Mouse (Mus musculus): ENCODE data around the gene Gpr162. TPM values are rescaled to one million over a fixed set of nuclear protein-coding genes. Genes with fewer than 3 reads are reported as not detected.
"Not testable (repeated sequence)": the region's sequence is repeated elsewhere in the genome, so short reads cannot be mapped to it uniquely, and the experiment has no call there.

Gene Gpr162
- polyA plus RNA-seq, 1 experiment from 2014 or later = 0.06 TPM

DNA sequence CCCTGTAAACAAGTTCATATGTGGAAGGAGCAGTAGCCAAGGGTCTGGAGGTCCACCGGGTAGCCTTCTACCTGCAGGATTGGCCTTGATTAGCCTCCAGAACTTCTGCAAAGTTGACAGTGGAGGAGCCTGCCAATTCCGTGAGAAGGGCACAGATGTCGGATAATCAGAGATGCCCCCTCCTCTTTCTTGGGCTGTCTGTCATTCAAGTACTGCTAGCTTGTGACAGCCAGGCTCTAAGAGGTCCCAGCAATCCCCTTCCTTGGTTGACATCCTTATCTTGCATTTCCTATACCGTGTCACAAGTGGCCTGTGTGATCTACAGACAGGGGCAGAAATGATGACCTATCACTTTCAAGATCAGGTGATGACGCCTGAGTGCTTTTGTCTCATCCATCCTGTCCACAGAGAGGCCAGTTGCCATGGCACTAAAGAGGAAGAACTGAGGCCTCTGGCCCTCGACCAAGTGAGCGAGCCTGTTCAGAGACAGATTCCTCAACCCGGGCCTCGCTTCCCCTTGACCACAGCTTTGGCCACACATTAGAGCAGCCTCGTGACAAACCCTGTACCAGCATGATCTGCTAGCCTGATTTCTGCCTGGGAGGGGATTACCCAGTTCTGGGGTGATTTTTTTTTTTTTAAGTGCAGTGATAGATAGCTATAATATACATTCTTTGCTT is 37.2 kb upstream of the Gpr162 start:
- no peak for ATAC-seq (ENCODE audit: insufficient read depth)
- no peaks in the 10 kb centered on the region; the same call in 1 of the 2 replicates for H3K27me3 ChIP-seq

DNA sequence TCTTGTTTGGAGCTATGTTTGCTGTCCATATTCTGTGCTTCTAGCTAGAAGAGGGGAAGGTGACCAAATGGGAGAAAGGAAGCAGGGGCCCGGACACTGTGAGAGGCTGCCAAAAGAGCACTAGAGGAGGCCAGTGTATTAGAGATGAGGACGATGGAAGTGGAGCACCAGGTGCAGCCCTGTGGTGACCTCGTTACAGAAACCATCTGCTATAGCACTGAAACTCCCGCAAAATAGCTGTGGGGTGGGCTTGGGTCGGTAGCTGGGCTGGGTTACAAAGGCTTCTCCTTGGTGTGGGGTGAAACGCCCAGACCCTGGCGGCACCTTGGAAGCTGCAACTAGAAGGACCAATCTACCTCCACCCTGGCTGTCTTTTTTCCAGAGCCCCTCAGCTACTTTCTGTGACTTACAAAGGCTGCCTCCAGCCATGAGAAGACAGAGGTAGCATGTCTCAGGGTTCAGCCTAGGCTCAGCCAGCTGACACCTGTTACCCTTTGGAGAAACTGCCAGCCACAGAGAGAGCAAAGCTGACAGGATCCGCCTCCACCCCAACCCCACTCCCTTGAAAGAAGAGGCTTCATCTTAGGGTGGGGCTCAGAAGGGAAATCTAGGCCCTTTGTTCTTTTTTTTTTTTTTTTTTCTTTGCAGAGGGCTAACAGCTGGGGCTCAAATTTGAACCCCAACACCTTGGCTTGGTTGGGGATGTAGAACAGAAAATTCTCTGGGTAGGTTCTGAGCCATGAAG is 36.4 kb upstream of the Gpr162 start:
- WGBS (ENCODE audit: insufficient replicate concordance) = 61% methylated on average over 8 of the region's 8 CpGs

More for the DNA sequence above, 37.2 kb upstream of the Gpr162 start:
- no peak overlapping the region for H3K4me2 ChIP-seq
- H3K9ac ChIP-seq = no peak overlapping the region
- H3K9me3 ChIP-seq (replicated peaks) = no peaks in the 10 kb centered on the region
- H3K4me3 ChIP-seq (replicated peaks) = no peak overlapping the region
- WGBS (ENCODE audit: insufficient replicate concordance) = 23% methylated on average over 10 of the region's 10 CpGs
- H3K4me1 ChIP-seq (replicated peaks) = peaks cover 12% of the 10 kb centered on the region
- no peak overlapping the region for H3K27ac ChIP-seq (replicated peaks)
- no peaks in the 10 kb centered on the region for H3K36me3 ChIP-seq (replicated peaks)

DNA sequence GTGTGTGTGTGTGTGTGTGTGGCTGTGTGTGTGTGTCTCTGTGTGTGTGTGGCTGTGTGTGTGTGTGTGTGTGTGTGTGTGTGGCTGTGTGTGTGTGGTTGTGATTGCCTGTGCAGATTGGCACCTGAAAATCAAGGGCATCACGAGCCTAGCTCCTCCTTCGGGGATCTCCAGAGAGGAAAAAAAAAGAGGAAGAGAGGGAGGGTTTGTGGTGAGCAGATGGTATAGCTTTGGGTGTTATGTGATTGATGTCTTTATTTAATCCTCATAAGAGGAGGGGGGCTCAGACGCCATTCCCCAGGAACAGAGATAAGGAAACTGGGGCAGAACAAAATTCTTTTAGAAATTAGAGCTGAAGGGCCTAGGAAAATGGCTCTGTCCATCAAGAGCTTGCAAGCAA is 34.6 kb upstream of the Gpr162 start:
- H3K4me1 ChIP-seq (replicated peaks) = no peaks in the 10 kb centered on the region
- no peaks in the 10 kb centered on the region for H3K36me3 ChIP-seq (replicated peaks)
- no peak overlapping the region for H3K27ac ChIP-seq (replicated peaks)
- 8% methylated on average over 3 of the region's 3 CpGs for WGBS (ENCODE audit: insufficient replicate concordance)
- H3K9me3 ChIP-seq (replicated peaks) = no peaks in the 10 kb centered on the region
- H3K4me2 ChIP-seq = no peak overlapping the region
- H3K4me3 ChIP-seq (replicated peaks) = no peak overlapping the region
- no peak overlapping the region for H3K9ac ChIP-seq
- no peak for ATAC-seq (ENCODE audit: insufficient read depth)
- no peaks in the 10 kb centered on the region; the same call in 1 of the 2 replicates for H3K27me3 ChIP-seq

More for the DNA sequence above, 36.4 kb upstream of the Gpr162 start:
- Histone ChIP-seq H3K27me3 (no peaks in the 10 kb centered on the region; the same call in 1 of the 2 replicates), H3K36me3 (replicated peaks) (no peaks in the 10 kb centered on the region), H3K27ac (replicated peaks) (no peak overlapping the region), H3K4me3 (replicated peaks) (no peak overlapping the region), H3K9ac (no peak overlapping the region), H3K4me1 (replicated peaks) (peaks cover 12% of the 10 kb centered on the region), H3K4me2 (no peak overlapping the region), H3K9me3 (replicated peaks) (no peaks in the 10 kb centered on the region)
- ATAC-seq (ENCODE audit: insufficient read depth) = no peak

DNA sequence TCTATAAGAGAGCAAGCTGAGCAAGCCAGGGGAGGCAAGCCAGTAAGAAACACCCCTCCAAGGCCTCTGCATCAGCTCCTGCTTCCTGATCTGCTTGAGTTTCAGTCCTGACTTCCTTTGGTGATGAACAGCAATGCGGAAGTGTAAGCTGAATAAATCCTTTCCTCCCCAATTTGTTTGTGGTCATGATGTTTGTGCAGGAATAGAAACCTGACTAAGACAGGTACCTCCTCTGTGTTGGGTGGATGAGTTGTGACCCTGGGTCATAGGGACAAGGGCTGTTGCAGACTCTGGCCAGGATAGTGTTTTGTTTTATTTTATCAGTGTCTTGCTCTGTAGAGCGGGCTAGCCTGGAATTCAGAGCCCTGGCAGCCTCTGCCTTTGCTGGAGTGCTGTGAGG is 30.3 kb upstream of the Gpr162 start:
- 68% methylated on average over 2 of the region's 2 CpGs for WGBS (ENCODE audit: insufficient replicate concordance)
- H3K4me1 ChIP-seq (replicated peaks); H3K27ac ChIP-seq (replicated peaks); H3K9me3 ChIP-seq (replicated peaks); H3K4me2 ChIP-seq; H3K27me3 ChIP-seq; ATAC-seq (ENCODE audit: insufficient read depth); H3K9ac ChIP-seq; H3K36me3 ChIP-seq (replicated peaks); H3K4me3 ChIP-seq (replicated peaks): not testable (repeated sequence)

DNA sequence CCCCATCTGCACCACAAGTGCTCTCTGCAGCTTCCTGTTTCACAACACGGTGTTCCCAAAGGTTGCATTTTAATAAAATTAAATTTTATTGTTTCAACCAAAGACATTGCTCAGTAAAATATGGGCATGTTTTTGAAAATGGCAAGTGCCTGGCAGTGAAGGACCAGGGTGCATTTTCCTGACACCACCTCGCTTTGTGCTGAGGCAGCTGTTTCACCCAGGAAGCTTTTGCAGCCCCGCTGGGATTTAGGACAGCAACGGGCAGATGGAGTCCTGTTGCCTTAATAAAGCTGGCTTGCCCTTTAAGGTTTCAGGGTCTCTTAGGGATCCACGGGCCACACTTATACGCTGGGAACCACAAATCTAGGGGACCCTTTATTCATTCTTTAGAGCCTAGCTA is 27.2 kb upstream of the Gpr162 start:
- H3K4me1 ChIP-seq (replicated peaks) = no peaks in the 10 kb centered on the region
- H3K9me3 ChIP-seq (replicated peaks) = no peaks in the 10 kb centered on the region
- no peak overlapping the region for H3K4me3 ChIP-seq (replicated peaks)
- 43% methylated on average over 6 of the region's 6 CpGs for WGBS (ENCODE audit: insufficient replicate concordance)
- no peak overlapping the region for H3K27ac ChIP-seq (replicated peaks)
- no peak overlapping the region for H3K4me2 ChIP-seq
- H3K9ac ChIP-seq = no peak overlapping the region
- H3K36me3 ChIP-seq (replicated peaks) = no peaks in the 10 kb centered on the region
- H3K27me3 ChIP-seq = no peaks in the 10 kb centered on the region
- no peak for ATAC-seq (ENCODE audit: insufficient read depth)

DNA sequence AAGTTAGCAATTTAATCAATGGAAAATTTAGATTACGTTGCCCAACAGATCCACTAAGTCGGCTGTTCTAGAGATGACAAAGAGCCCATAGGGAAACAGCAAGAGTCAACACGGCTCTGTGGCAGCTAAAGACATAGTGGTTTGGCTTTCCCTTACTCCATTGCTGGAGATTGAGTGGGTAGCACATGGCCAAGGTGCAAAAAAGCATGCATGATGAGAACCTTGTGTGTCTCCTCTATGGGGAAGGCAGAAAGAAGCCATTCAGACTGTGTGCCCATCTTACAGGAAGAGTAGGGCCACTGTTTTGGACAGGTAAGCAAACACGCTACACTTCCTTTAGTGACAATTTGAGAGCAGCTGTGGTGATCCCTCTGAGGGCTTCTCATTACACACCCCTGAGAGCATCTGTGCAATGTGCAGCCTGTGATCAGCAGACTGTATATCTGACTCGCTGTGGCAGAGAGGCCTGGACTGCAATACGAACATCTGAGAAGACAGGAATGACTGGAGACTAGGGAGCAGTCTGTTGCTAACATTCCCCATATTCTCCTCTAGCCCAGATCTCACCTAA is 24.9 kb upstream of the Gpr162 start:
- Histone ChIP-seq H3K9me3 (replicated peaks) (no peaks in the 10 kb centered on the region), H3K27me3 (no peaks in the 10 kb centered on the region), H3K9ac (no peak overlapping the region), H3K4me3 (replicated peaks) (no peak overlapping the region), H3K36me3 (replicated peaks) (no peaks in the 10 kb centered on the region), H3K4me2 (no peak overlapping the region), H3K4me1 (replicated peaks) (no peaks in the 10 kb centered on the region), H3K27ac (replicated peaks) (no peak overlapping the region)
- ATAC-seq (ENCODE audit: insufficient read depth) = no peak
- 71% methylated on average over 6 of the region's 6 CpGs for WGBS (ENCODE audit: insufficient replicate concordance)

DNA sequence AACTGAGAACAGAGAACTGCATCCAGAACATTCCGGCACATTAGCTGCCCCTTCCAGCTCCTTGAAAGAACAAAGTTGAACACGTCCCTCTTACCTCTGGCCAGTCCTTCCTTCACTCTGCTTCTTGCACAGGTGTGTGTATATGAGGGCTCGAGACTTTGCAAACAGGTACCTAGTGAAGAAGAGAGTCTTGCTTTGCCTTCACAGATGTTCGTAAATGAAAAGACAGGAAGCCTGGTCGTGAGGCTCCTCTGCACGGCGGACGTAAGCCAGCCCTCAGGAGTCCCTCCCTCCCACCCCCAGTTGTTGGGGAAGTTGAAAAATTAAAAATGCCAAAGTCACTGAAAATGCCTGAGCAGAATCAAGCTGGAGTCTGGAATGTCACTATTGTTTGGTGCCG is 24.2 kb upstream of the Gpr162 start, which contains the start of gene Cd4:
Gene Cd4, minus strand, starts transcription at position 236 of the 400 bp plus-strand sequence.
- Histone ChIP-seq H3K4me2 (no peak within 1 kb of the TSS), H3K9ac (no peak within 1 kb of the TSS), H3K4me1 (replicated peaks) (no peaks in the 10 kb centered on the region), H3K9me3 (replicated peaks) (no peaks in the 10 kb centered on the region), H3K27me3 (no peaks in the 10 kb centered on the region), H3K4me3 (replicated peaks) (no peak within 1 kb of the TSS), H3K36me3 (replicated peaks) (no peaks in the 10 kb centered on the region), H3K27ac (replicated peaks) (no peak within 1 kb of the TSS)
- ATAC-seq (ENCODE audit: insufficient read depth) = no peak
- 51% methylated on average over 9 of the region's 9 CpGs for WGBS (ENCODE audit: insufficient replicate concordance)

DNA sequence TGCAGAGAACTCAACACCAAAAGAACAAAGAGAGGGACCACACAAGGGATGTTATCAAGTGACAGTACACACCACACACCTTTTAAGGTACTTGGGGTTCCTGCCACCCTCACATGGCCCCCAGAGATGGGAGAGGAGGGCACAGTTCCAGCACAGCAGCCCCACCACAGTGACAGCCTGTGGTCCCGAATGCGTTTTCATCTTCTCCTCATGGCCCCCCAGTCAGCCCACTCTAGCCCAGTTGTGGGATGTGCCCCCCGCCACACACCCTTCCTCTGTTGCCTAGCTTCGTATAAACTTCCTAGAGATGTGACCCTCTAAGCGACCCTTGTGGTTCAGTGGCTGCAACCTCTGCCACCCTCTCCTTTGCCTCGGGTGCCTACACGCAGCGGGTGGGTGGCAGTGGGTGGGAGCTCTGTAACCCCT is 22.2 kb upstream of the Gpr162 start:
- Histone ChIP-seq H3K27me3 (no peaks in the 10 kb centered on the region), H3K4me2 (no peak overlapping the region), H3K9me3 (replicated peaks) (no peaks in the 10 kb centered on the region), H3K4me3 (replicated peaks) (no peak overlapping the region), H3K36me3 (replicated peaks) (no peaks in the 10 kb centered on the region), H3K4me1 (replicated peaks) (no peaks in the 10 kb centered on the region), H3K27ac (replicated peaks) (no peak overlapping the region), H3K9ac (no peak overlapping the region)
- WGBS (ENCODE audit: insufficient replicate concordance) = 57% methylated on average over 8 of the region's 8 CpGs
- no peak for ATAC-seq (ENCODE audit: insufficient read depth)

DNA sequence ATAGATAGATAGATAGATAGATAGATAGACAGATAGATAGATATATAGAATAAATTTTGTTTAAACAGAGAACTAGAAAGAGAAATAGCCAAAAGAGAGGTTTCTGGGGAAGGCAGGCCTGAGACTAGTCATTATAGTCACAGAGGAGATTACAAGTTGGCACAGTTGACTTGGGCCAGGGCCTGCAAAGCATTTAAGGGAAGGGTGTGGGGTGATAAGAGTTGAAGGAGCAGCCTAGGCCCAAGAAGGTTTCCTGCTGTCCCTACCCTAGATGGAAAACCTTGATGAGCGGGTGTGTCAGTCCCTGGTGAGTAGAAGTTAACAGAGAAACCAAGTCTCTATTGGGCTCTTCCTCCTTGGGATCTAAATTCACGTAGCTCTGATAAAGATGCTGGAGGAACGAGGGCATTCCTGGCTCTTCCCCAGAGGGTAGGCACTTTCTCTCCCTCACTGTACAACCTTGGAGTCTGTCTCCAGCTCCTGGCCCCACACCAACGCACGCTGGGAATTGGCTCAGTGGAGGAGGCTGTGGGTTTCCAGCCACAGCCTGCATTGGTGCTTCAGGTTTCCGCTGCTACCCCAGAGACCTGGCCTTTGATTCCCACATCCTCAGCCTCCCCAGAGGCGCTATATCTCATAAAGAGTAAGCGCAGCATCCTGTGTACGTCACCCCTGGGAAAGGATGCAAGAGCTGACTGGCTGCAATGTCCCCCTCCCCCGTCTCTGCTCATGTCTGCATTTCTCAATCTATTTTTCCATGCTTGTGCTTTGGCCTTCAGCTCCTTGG is 21.1 kb upstream of the Gpr162 start:
- WGBS (ENCODE audit: insufficient replicate concordance) = 51% methylated on average over 10 of the region's 10 CpGs
- H3K4me2 ChIP-seq = no peak overlapping the region

DNA sequence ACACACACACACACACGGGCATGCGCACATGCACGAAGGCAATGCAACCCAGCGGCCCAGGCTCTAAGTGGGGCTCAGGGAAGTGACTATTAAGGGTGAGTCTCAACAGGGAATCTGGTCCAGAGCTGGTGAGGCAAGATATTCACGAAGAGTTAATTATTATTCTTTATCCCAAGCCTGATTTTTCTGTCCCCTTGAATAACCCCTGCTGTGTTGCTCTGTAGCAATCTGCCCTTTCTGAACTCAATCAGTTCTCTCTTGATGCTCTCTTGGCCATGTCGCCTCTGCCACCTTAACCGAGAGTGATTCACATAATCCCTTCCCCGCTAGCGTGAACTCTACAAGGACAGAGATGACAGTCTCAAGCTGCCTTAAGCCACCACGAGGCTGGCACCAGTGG is 19.6 kb upstream of the Gpr162 start:
- H3K9ac ChIP-seq = no peak overlapping the region
- no peak overlapping the region for H3K4me3 ChIP-seq (replicated peaks)
- WGBS (ENCODE audit: insufficient replicate concordance) = 67% methylated on average over 10 of the region's 10 CpGs
- H3K4me2 ChIP-seq = no peak overlapping the region
- no peak overlapping the region for H3K27ac ChIP-seq (replicated peaks)
- H3K27me3 ChIP-seq = peaks cover 6% of the 10 kb centered on the region; the same call in 1 of the 2 replicates
- H3K4me1 ChIP-seq (replicated peaks) = no peaks in the 10 kb centered on the region
- no peaks in the 10 kb centered on the region for H3K36me3 ChIP-seq (replicated peaks)
- H3K9me3 ChIP-seq (replicated peaks) = no peaks in the 10 kb centered on the region
- ATAC-seq (ENCODE audit: insufficient read depth) = no peak

More for the DNA sequence above, 21.1 kb upstream of the Gpr162 start:
- Histone ChIP-seq H3K4me3 (replicated peaks) (no peak overlapping the region), H3K4me1 (replicated peaks) (no peaks in the 10 kb centered on the region), H3K27ac (replicated peaks) (no peak overlapping the region), H3K9me3 (replicated peaks) (no peaks in the 10 kb centered on the region), H3K36me3 (replicated peaks) (no peaks in the 10 kb centered on the region), H3K27me3 (peaks cover 5% of the 10 kb centered on the region; the same call in 1 of the 2 replicates), H3K9ac (no peak overlapping the region)
- ATAC-seq (ENCODE audit: insufficient read depth) = no peak

DNA sequence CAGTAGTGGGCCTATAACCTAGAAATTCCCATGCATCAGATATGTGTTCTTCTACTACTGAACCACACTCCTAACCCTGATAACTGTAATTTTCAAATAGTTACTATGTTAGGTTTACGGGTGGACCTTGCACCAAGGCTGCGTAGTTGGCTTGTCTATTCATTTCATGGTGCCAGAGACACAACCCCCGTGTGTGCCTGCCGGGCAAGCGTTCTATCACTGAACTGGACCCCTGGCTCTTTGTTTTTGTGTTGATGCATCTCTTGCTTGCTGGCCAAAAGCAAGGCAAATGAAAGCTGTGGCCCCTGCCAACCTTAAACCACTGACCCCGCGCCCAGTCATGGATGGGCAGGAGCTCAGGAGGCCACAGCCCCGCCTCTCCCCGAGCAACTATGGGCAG is 18.0 kb upstream of the Gpr162 start:
- ATAC-seq (ENCODE audit: insufficient read depth) = no peak
- no peaks in the 10 kb centered on the region for H3K9me3 ChIP-seq (replicated peaks)
- H3K4me1 ChIP-seq (replicated peaks) = no peaks in the 10 kb centered on the region
- no peak overlapping the region for H3K4me2 ChIP-seq
- no peaks in the 10 kb centered on the region for H3K36me3 ChIP-seq (replicated peaks)
- H3K27me3 ChIP-seq = peaks cover 6% of the 10 kb centered on the region; the same call in 1 of the 2 replicates
- WGBS (ENCODE audit: insufficient replicate concordance) = 78% methylated on average over 9 of the region's 9 CpGs
- no peak overlapping the region for H3K9ac ChIP-seq
- no peak overlapping the region for H3K27ac ChIP-seq (replicated peaks)
- no peak overlapping the region for H3K4me3 ChIP-seq (replicated peaks)
